Mouse (Mus musculus) neutrophil, adult 5-6 weeks (primary cell): ENCODE data around the gene Cog8. TPM values are rescaled to one million over a fixed set of nuclear protein-coding genes. Genes with fewer than 3 reads are reported as not detected.

Source experiments
- ATAC-seq: fragments of 151-379, 151-347 bp; 2 replicates; pipeline ENCODE4 v1.8.0; 2017; ENCODE audit warnings: mild to moderate bottlenecking, moderate TSS enrichment; ENCODE audit not compliant: insufficient number of reproducible peaks, poor library complexity, low FRiP score, severe bottlenecking; ENCODE audit errors: extremely low read depth
- total RNA-seq: library from RNA; stranded (forward); fragments of 200-1000 nt; gene quantifications from 2 replicates; pipeline ENCODE4 v1.2.3, GENCODE M21; 2017

Cog8 gene
- total RNA-seq = 27.3 and 29.6 TPM in 2 replicates

- ATAC-seq = peak; percentile 95
Observed at GRCm38 (mm10) chr8:107056076-107056972, at the start of gene Cog8, which contains the start of gene Nip7. Gene Cog8 (minus strand): TSS chr8:107056689. Gene Nip7 (plus strand): TSS chr8:107056877.

DNA sequence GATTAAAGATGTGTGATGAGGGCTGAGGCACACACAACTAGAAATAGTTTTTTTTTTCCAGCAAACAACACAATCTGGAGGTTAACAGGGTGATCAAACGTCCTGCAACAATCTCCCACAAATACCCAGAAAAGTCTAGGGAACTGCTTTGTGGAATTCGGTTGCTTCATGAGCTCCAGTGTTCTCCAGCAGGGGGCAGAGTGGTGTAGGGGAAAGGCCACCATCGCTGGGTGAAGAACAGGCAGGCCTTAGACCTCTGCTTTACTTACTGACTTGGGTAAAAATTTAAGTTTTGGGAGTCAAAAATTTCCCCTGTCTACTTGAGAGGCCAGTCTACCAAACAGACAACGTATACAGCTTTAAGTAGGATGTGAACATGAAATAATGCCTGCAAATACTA is 48.1 kb upstream of the Cog8 start:
- peak; percentile 56; the same call in 1 of the 2 replicates for ATAC-seq

DNA sequence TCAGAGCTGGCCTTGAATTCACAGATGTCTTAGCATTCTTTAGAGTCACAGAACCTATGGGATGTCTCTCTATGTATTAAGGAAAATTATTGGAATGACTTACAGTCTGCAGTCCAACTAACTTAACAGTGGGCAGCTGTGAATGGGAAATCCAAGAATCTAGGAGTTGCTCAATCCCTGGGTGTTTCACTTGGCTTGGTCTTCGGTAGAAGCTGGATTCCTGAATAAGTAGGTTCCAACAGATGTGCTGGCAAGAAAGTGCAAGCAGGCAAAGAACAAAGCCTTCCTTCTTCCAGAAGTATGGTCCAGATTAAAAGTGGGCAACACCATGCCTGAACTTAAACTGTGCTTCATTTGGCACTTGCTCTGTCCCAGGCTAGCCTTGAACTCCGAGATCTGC is 44.1 kb upstream of the Cog8 start:
- no peak for ATAC-seq

DNA sequence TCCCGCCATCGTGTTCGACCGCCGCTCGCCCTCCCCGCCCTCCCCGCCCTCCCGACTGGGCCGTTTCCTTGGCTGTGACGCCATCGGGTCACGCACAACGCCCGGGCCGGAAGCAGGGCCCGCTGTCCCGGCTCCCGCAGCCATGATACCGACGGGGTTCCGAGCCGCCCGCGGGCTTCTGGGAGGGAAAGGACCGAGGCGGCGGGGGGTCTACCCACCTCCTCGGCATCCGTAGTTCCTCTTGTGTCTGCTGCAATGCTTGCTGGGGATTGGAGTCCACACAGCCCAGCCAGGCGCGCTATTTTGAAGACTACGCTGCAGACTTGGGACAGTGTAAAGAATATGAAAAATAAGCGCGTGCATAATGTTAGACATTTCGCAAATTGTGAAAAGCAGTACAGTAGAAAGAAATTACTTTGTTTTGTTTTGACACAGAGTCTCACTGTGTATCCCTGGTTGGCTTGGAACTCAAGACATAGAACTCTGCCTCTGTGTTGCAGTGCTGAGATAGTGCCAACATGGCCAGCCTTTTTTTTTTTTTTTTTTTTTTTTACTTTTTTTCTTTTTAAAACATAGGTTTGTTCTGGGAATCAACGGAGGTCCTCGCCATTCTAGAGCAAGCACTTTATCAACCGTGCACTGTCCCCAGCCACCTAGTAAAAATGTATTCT is 40.0 kb upstream of the Cog8 start, which contains the start of gene Terf2:
Gene Terf2 (minus strand): TSS at position 182 of the 671 bp plus-strand sequence.
- peak; percentile 95 for ATAC-seq

DNA sequence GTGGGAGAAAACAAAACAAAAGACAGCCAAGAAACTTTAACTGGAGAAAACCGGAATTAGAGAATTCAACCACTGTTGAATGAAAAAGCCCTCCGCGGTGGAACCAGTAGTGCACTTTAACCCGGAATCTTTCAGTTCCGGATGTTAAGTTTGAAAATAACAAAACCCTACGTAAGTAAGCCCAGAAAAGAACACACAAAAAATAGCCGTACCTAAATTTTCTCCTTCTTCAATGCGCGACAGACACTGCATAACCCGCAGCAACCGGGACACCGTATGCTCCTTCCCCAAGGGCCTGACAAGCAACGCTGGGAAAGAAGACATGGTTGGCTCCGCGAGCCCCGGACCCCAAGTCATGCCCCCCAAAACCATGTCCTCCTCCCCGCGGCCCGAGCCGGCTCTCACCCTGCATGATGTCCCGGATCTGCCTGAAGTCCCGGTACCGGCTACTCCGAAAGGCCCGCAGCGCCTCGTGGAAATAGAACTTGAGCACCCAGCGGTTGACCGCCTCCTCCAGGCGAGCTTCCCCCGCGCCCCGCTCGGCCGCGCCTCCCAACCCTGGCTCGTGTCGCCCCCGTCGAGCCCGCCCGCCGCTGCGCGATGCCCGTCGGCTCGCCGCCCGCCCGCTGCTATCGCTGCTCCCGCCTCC is 39.4 kb upstream of the Cog8 start:
- peak; percentile 7; the same call in 1 of the 2 replicates for ATAC-seq

DNA sequence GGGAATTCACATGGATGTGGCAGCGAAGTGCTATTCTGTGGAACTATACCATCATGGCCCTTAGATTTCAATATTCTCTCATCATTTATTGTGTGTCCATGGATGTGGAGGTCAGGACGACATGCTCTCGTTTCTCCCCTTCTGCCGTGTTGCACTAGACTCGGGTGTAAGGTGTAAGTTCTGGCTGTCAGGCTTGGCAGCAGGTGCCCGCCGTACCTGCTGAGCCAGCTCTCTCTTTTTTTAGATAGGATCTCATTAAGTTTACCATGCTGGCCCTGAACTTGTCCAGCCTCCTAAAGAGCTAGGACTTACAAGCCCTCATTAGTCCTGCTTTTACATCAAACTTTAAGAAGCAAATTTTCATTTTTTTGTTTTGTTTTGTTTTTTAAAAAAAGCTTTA is 34.0 kb upstream of the Cog8 start:
- ATAC-seq = no peak

DNA sequence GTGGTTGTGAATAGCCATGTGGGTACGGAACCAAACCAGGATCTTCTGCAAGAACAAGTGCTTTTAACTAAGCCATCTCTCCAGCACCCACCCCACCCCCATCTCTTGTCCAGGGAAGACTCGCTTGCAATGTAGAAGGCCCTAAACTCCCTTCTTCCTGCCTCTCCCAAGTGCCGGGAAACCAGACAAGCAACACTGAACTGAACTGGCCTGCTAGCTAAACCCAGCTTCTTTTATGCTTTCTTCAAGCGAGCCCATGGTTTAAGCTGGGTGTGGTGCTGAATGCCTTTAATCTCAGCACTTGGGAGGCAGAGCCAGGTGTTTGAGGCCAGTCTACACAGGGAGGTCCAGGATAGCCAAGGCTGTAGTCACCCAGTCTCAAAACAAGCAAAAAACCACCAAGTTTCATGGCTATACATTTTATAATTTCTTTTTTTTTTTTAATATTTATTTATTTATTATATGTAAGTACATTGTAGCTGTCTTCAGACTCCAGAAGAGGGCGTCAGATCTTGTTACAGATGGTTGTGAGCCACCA is 32.1 kb upstream of the Cog8 start:
- ATAC-seq = no peak

- no peak for ATAC-seq
Observed at GRCm38 (mm10) chr8:107086018-107086417, 29.5 kb upstream of the Cog8 start.

DNA sequence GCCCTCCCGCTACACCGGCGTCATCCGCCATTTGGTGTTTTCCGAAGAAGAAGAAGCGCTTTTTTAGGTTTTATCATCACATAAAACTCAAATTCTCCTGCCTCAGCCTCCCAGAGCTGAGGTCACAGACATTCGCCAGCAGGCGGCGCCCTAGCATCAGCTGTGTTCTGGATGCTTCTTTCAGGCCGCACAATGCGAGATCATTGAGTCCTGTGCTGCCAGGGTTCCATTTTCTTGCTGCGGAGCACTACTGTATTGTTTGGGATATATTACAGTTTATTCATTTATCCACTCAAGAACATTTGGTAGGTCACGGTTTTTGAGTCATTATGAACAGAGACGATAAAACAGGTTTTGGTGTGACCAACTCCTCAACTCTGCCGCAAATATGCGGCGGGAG is 28.9 kb upstream of the Cog8 start:
- ATAC-seq = no peak

DNA sequence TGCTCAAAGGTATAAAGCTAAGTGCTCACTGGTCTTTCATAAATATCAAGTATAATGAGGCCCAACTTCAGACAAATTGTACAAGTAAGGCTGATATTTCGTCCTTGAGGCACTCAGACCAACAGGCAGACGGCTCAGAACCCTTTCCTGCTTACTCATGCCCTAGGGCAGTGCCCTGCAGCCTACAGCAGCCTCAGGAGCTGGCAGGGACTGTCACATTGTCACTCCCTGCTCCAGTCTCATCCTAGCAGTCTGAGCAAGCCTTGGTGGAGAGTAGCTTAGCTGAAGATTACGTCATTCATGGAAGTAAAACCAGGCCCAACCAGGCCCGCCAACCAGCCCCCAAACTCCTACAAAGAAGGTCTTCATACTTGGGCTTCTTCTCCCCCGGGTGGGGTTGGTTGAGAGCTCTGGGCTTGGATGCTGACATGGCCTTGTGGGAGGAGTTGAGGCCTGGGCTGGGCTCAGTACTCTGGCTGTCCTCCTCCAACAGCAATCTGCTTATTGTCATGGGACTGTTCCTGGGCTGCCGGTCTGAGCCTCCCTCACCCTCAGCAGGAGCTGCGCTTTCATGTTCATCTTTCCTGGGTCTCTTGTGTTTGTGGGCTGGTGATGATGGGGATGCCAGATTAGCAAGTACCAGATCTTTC is 19.9 kb upstream of the Cog8 start:
- no peak for ATAC-seq

DNA sequence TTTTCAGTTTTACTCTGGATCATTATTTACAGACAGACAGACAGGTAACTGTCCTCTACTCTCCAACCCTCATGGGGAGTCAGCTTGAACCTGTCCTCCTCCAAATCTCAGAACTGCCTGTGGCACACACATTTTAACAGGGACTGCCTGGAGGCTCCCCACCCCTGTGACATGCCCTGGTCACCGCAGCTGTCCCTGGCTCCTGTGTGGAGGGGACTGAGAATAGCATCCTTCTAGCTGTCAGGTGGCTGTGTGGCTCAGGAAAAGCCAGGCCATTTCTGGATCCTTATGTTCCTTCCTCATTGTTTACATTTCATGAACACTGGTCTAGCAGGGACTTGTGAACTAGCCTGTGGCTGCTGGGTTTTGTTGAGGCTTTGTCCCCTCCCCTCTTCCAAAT is 17.6 kb upstream of the Cog8 start:
- no peak for ATAC-seq

GRCm38 (mm10) chr8:107073706-107074105 is 17.2 kb upstream of the Cog8 start:
- no peak for ATAC-seq

DNA sequence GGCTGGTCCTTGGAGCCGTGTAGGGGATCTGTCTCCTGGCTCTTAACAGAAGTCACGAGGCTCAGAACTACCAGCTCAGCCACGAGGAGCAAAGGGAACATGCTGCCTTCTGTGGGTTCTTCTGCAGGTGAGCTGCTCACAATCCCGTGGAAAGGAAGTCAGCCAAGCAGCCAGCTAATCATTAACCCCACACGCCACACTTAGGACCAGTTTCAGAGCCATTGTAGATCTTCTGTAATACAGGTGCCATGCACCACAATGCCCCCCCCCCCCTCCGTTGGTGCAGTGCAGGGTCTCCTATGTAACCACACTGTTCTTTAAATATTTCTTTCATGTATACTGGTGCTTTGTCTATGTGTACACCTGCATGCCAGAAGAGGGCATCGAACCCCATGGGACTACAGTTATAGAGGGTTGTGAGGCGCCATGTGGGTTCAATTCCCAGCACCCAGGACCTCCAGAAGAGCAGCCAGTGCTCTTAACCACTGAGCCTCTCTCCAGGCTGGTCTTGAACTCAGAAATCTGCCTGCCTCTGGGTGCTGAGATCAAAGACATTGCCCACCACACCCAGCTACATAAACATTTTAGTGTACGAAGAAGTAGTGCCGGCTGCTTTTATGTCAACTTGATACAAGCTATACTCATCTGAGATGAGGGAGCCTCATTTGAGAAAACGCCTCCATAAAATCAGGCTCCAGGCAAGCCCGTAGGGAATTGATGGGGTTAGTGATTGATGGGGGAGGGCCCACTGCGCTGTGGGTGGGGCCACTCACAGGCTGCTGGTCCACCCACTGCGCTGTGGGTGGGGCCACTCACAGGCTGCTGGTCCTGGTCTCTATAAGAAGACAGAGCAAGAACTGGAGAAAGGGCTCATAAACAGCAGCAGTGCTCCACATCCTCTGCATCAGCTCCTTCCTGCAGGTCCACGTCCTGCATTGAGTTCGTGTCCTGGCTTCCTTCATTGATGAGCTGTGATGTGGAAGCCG is 9.3 kb upstream of the Cog8 start, which contains the start of gene Tmed6:
Gene Tmed6 (minus strand): TSS at position 134 of the 986 bp plus-strand sequence.
- ATAC-seq = no peak

- ATAC-seq = peak; percentile 64; the same call in 1 of the 2 replicates
Observed at GRCm38 (mm10) chr8:107062613-107063012, 6.1 kb upstream of the Cog8 start.

GRCm38 (mm10) chr8:107056973-107057369 is 482 bp upstream of the Cog8 start:
- no peak; the same call in 1 of the 2 replicates for ATAC-seq

DNA sequence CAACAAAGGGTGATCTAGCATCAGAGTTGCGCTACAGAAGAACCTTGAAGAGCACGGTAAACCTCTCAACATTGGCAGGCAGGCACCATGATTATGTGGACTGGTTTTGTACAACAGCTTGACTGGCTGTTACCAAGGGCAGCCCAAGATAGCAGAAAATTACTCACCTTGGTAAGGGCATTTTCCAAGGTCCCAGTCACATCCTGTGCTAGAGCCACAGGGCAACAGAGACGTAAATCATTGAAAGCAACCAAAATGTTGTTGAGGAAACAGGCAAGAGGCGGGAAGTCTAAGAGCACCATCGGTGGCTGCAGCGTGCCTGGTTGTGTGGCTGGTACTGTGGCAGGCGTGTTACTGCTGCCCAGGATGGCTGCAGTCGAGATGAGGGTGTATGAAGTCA is 4.4 kb downstream of the Cog8 start:
- no peak for ATAC-seq

DNA sequence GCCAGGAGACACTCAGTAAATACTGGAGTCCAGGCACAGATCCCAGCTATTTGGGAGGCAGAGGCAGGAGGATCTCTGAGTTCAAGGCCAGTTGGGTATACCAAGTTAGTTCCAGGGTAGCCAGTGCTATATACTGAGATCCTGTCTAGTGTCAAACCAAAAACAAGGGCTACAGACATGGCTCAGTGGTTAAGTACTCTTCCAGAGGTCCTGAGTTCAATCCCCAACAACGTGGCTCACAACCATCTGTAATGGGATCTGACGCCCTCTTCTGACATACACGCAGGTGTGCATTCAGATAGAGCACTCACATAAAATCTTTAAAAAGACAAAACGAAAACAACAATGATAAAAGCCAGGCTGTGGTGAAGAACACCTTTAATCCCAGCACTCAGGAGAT is 7.0 kb downstream of the Cog8 start:
- ATAC-seq = no peak
